Mouse (Mus musculus) testis, adult 2 months (tissue): ENCODE data around the gene Hist3h2ba. TPM values are rescaled to one million over a fixed set of nuclear protein-coding genes. Genes with fewer than 3 reads are reported as not detected.

Source experiments
- H3K27ac ChIP-seq: fragments of 200-500 bp; 2 replicates; pipeline ENCODE4 v1.5.1; 2012; ENCODE audit warnings: low read depth, low read length; ENCODE audit not compliant: control insufficient read depth, insufficient read depth
- H3K27me3 ChIP-seq: fragments of 200-500 bp; 2 replicates; pipeline ENCODE4 v1.6.1; 2012; ENCODE audit warnings: mild to moderate bottlenecking, low read length, moderate library complexity; ENCODE audit not compliant: control insufficient read depth, insufficient read depth
- H3K36me3 ChIP-seq: fragments of 200-500 bp; 2 replicates; pipeline ENCODE4 v1.6.1; 2012; ENCODE audit warnings: mild to moderate bottlenecking, low read length; ENCODE audit not compliant: control insufficient read depth, insufficient read depth
- H3K4me1 ChIP-seq: fragments of 200-500 bp; 2 replicates; pipeline ENCODE4 v1.6.1; 2012; ENCODE audit warnings: low read length; ENCODE audit not compliant: control insufficient read depth, insufficient read depth
- H3K4me3 ChIP-seq: fragments of 200-500 bp; 2 replicates; pipeline ENCODE4 v1.5.1; 2012; ENCODE audit warnings: low read depth, mild to moderate bottlenecking, low read length, moderate library complexity, mixed read lengths; ENCODE audit not compliant: control insufficient read depth
- CTCF ChIP-seq: fragments of 200-500 bp; IDR thresholded peaks from 2 replicates; pipeline ENCODE4 v1.5.1; 2012; ENCODE audit warnings: low read depth, mild to moderate bottlenecking, inconsistent platforms, low read length, moderate library complexity; ENCODE audit not compliant: control insufficient read depth, insufficient read depth, insufficient replicate concordance
- POLR2A ChIP-seq: fragments of 200-500 bp; IDR thresholded peaks from 2 replicates; pipeline ENCODE4 v1.6.1; 2012; ENCODE audit warnings: low read depth, mild to moderate bottlenecking, inconsistent platforms, low read length, moderate library complexity; ENCODE audit not compliant: control insufficient read depth
- polyA plus RNA-seq: library from polyadenylated mRNA; depleted of rRNA; stranded (reverse); fragments of >200 nt; gene quantifications from 2 replicates; pipeline ENCODE4 v1.2.3, GENCODE M21; 2012

Hist3h2ba gene
- polyA plus RNA-seq, 1 experiment, result 8.7 TPM

GRCm38 (mm10) chr11:58967346-58967745 lies 18.6 kb downstream of the Hist3h2ba start:
- Histone ChIP-seq H3K27me3 (no peaks in the 10 kb centered on the region), H3K4me3 (no peak overlapping the region), H3K36me3 (no peaks in the 10 kb centered on the region), H3K4me1 (peaks cover 6% of the 10 kb centered on the region), H3K27ac (no peak overlapping the region)
- TF ChIP-seq POLR2A, result no peak

GRCm38 (mm10) chr11:58968551-58968950 lies 19.8 kb downstream of the Hist3h2ba start:
- Histone ChIP-seq H3K4me3 (no peak overlapping the region), H3K36me3 (no peaks in the 10 kb centered on the region), H3K27ac (no peak overlapping the region), H3K27me3 (no peaks in the 10 kb centered on the region), H3K4me1 (peaks cover 4% of the 10 kb centered on the region)
- TF ChIP-seq POLR2A (no peak), CTCF (no peak)

- H3K27ac ChIP-seq, result no peak overlapping the region
- no peak overlapping the region for H3K4me3 ChIP-seq
- H3K36me3 ChIP-seq, result no peaks in the 10 kb centered on the region
- H3K4me1 ChIP-seq, result peaks cover 7% of the 10 kb centered on the region
- TF ChIP-seq POLR2A (no peak), CTCF (no peak)
- H3K27me3 ChIP-seq, result no peaks in the 10 kb centered on the region
Observed at GRCm38 (mm10) chr11:58969027-58969426, 20.3 kb downstream of the Hist3h2ba start.

- Histone ChIP-seq H3K4me1 (peaks cover 8% of the 10 kb centered on the region), H3K27me3 (no peaks in the 10 kb centered on the region), H3K4me3 (no peak overlapping the region), H3K27ac (no peak overlapping the region), H3K36me3 (no peaks in the 10 kb centered on the region)
- TF ChIP-seq CTCF (no peak), POLR2A (no peak)
Observed at GRCm38 (mm10) chr11:58969659-58970058, 20.9 kb downstream of the Hist3h2ba start.

- Histone ChIP-seq H3K4me3 (no peak overlapping the region), H3K36me3 (no peaks in the 10 kb centered on the region), H3K27ac (no peak overlapping the region), H3K27me3 (no peaks in the 10 kb centered on the region), H3K4me1 (peaks cover 8% of the 10 kb centered on the region)
- TF ChIP-seq CTCF, result no peak
- no peak for TF ChIP-seq POLR2A
Observed at GRCm38 (mm10) chr11:58970831-58971530, 22.3 kb downstream of the Hist3h2ba start.

GRCm38 (mm10) chr11:58971796-58972195 lies 23.1 kb downstream of the Hist3h2ba start:
- TF ChIP-seq CTCF (no peak), POLR2A (no peak)
- Histone ChIP-seq H3K27ac (no peak overlapping the region), H3K4me1 (peaks cover 8% of the 10 kb centered on the region), H3K27me3 (no peaks in the 10 kb centered on the region), H3K4me3 (no peak overlapping the region), H3K36me3 (no peaks in the 10 kb centered on the region)

- no peaks in the 10 kb centered on the region for H3K27me3 ChIP-seq
- peaks cover 15% of the 10 kb centered on the region for H3K4me1 ChIP-seq
- TF ChIP-seq CTCF (no peak), POLR2A (peak; percentile 68; the same call in 1 of the 2 replicates)
- H3K27ac ChIP-seq, result peak overlapping the region; percentile 98
- peak overlapping the region; percentile 87 for H3K4me3 ChIP-seq
- no peaks in the 10 kb centered on the region for H3K36me3 ChIP-seq
Observed at GRCm38 (mm10) chr11:58974414-58974813, 25.7 kb downstream of the Hist3h2ba start.

GRCm38 (mm10) chr11:58977150-58977549 lies 28.4 kb downstream of the Hist3h2ba start:
- TF ChIP-seq CTCF (no peak), POLR2A (no peak)
- Histone ChIP-seq H3K4me1 (peaks cover 22% of the 10 kb centered on the region), H3K36me3 (peaks cover 3% of the 10 kb centered on the region; the same call in 1 of the 2 replicates), H3K27me3 (no peaks in the 10 kb centered on the region), H3K27ac (peak overlapping the region; percentile 78), H3K4me3 (peak overlapping the region; percentile 94)
